Mouse (Mus musculus) lung, postnatal 0 days (tissue): ENCODE data around the gene Cfap43. TPM values are rescaled to one million over a fixed set of nuclear protein-coding genes. Genes with fewer than 3 reads are reported as not detected.

Experiments
- ATAC-seq: fragments of 200-750 bp; cut with Nextera tagmentation; 2 replicates; pipeline ENCODE4 v1.8.0; 2017; ENCODE audit warnings: moderate library complexity
- DNase-seq: peaks from one replicate; pipeline ENCODE4 v3.0.0-alpha.2; 2016; ENCODE audit warnings: low spot score
- H3K27ac ChIP-seq: fragments of 300-500 bp; sonication (generic); 2 replicates; pipeline ENCODE4 v1.5.1; 2014; ENCODE audit warnings: antibody characterized with exemption, mild to moderate bottlenecking, low read length, mixed read lengths
- H3K27me3 ChIP-seq: fragments of 300-500 bp; sonication (generic); replicated peaks from 2 replicates; pipeline ENCODE4 v1.6.1; 2014; ENCODE audit warnings: low read length, mixed read lengths; ENCODE audit not compliant: insufficient read depth
- H3K36me3 ChIP-seq: fragments of 300-500 bp; sonication (generic); 2 replicates; pipeline ENCODE4 v1.6.1; 2014; ENCODE audit warnings: low read length, mixed read lengths; ENCODE audit not compliant: insufficient read depth
- H3K4me1 ChIP-seq: fragments of 300-500 bp; sonication (generic); 2 replicates; pipeline ENCODE4 v1.6.1; 2014; ENCODE audit warnings: antibody characterized with exemption, low read depth, low read length, mixed read lengths; ENCODE audit not compliant: insufficient read depth
- H3K4me2 ChIP-seq: fragments of 300-500 bp; sonication (generic); replicated peaks from 2 replicates; pipeline ENCODE4 v1.6.1; 2014; ENCODE audit warnings: low read depth, mild to moderate bottlenecking, low read length, moderate library complexity, mixed read lengths
- H3K4me3 ChIP-seq: fragments of 300-500 bp; sonication (generic); 2 replicates; pipeline ENCODE4 v1.5.1; 2014; ENCODE audit warnings: low read depth, low read length
- H3K9ac ChIP-seq: fragments of 300-500 bp; sonication (generic); replicated peaks from 2 replicates; pipeline ENCODE4 v1.6.1; 2014; ENCODE audit warnings: low read depth, mild to moderate bottlenecking
- H3K9me3 ChIP-seq: fragments of 300-500 bp; sonication (generic); 2 replicates; pipeline ENCODE4 v1.6.1; 2016; ENCODE audit warnings: low read length, mixed read lengths
- CTCF ChIP-seq: IDR thresholded peaks from 2 replicates; pipeline ENCODE4 v1.5.1; 2016; ENCODE audit warnings: antibody characterized with exemption, mild to moderate bottlenecking
- EP300 ChIP-seq: IDR thresholded peaks from 2 replicates; pipeline ENCODE4 v1.6.1; 2016; ENCODE audit warnings: antibody characterized with exemption, mild to moderate bottlenecking, control low read depth
- WGBS: fragments of 180-500 bp; shearing (Covaris S2); extraction: QIAGEN DNeasy Blood & Tissue Kit; methylation state at CpG from one replicate; pipeline ENCODE4 v1.1.7; 2014; 5-methylcytosine and 5-hydroxymethylcytosine counted together
- microRNA-seq: library from miRNA; unstranded; fragments of <30 nt; microRNA quantifications from one replicate; pipeline ENCODE4, GENCODE M21; 2016
- polyA plus RNA-seq: library from polyadenylated mRNA; unstranded; fragments of >200 nt; fragmentation: Nextera tagmentation; extraction: Ambion mirVana; gene quantifications from 2 replicates; pipeline ENCODE4 v1.2.1, GENCODE M21; 2015

Cfap43 gene
- polyA plus RNA-seq, 1 experiment from 2014 or later = 4.9 TPM

DNA sequence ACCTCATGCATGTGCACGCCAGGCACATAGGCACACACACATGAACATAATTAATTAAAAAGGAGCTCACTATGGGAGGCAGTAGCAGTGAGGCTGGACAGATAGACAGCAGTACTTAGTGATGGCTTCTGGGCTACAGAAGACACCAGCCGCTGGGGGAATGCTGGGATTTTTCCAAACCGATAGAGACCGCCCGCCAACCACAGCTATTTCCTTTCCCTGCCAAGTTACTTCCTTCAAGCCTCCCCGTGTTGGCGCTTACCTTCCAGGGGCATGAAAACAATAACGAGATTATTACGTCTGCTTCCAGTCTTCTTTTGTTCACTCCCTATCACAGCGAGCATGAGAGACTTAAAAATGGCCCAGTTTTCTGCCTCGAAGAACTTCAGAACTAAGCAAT, 222.0 kb downstream of the Cfap43 start:
- Histone ChIP-seq H3K9me3 (no peaks in the 10 kb centered on the region), H3K36me3 (no peaks in the 10 kb centered on the region), H3K4me1 (no peaks in the 10 kb centered on the region), H3K9ac (no peak overlapping the region), H3K27me3 (no peaks in the 10 kb centered on the region), H3K4me3 (no peak overlapping the region), H3K27ac (no peak overlapping the region), H3K4me2 (no peak overlapping the region)
- WGBS = 84% methylated on average over 11 of the region's 11 CpGs
- ATAC-seq (no peak), DNase-seq (no peak)
- TF ChIP-seq CTCF (no peak), EP300 (no peak)

- Histone ChIP-seq H3K9me3 (no peaks in the 10 kb centered on the region), H3K9ac (no peak overlapping the region), H3K27ac (no peak overlapping the region), H3K4me3 (no peak overlapping the region), H3K36me3 (no peaks in the 10 kb centered on the region), H3K4me1 (no peaks in the 10 kb centered on the region), H3K4me2 (no peak overlapping the region), H3K27me3 (no peaks in the 10 kb centered on the region)
- DNase-seq = no peak
- no peak for ATAC-seq
- 91% methylated on average over 8 of the region's 8 CpGs for WGBS
- no peak for TF ChIP-seq EP300
- TF ChIP-seq CTCF = no peak
These were observed 222.7 kb downstream of the Cfap43 start for GRCm38 (mm10) chr19:47696411-47696810.

DNA sequence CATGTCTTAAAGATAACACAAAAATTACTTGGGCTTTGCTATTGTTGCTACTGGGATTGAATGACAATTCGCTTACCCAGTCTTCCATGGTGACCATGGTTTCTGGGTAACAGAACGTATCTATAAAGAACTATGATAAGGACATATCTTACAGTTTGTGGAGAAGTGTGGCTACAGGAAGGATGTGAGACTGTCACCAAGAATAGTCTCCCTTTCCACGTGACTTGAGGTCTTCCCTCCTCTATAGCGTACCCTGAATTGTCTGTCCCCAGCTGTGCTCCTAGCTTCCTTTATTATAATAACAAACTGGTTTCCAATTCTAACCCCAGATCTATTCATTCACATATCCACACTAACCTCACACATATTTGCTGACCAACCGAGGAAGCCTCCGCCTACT, 223.4 kb downstream of the Cfap43 start:
- no peaks in the 10 kb centered on the region for H3K9me3 ChIP-seq
- H3K36me3 ChIP-seq = no peaks in the 10 kb centered on the region
- H3K27me3 ChIP-seq = no peaks in the 10 kb centered on the region
- WGBS = 71% methylated on average over 6 of the region's 6 CpGs
- ATAC-seq = no peak
- no peaks in the 10 kb centered on the region for H3K4me1 ChIP-seq
- TF ChIP-seq CTCF (no peak), EP300 (no peak)
- no peak overlapping the region for H3K27ac ChIP-seq
- DNase-seq = no peak
- no peak overlapping the region for H3K4me3 ChIP-seq
- H3K4me2 ChIP-seq = no peak overlapping the region
- no peak overlapping the region for H3K9ac ChIP-seq

DNA sequence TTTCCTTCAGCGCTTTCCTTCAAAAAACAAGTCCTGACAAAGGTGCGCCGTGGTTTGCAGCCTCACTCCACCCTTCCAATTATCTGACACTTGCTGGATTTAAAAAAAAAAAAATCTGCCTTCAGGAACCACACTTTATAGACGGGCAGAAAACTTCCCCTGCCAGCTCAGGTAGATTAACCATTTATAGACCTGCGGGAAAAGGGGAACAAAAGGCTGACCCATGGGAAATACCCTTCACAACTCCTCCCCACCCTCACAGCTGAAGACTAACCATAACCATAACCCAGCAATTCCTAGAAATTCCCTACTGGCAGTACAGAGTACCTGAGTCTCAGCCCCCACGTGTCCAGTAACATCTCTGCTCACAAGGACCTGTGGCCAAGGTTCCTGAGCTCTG, 227.1 kb downstream of the Cfap43 start, which contains the start of gene Col17a1:
Gene Col17a1, minus strand, starts transcription at position 101 of the 400 bp plus-strand sequence.
- WGBS = 61% methylated on average over 6 of the region's 6 CpGs

DNA sequence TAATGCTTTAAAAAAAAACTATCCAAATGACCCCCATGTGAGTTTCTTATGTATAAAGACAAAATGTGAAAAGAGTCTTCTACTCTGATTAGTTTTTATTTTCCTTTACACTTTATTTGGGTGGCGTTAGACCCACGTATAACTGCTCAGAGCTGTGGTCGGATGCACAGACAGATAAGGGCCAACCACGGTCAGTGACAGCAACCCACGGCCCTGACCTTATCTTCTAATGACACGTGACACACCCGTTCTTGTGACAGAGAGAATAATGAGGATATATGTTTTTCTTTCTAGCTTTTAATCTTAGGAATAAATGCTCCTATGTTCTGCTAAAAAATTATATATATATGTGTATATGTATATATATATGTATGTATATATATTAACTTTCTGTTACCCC, 229.5 kb downstream of the Cfap43 start:
- 71% methylated on average over 7 of the region's 7 CpGs for WGBS
- H3K9me3 ChIP-seq = no peaks in the 10 kb centered on the region
- H3K9ac ChIP-seq = no peak overlapping the region
- H3K36me3 ChIP-seq = no peaks in the 10 kb centered on the region
- no peaks in the 10 kb centered on the region for H3K27me3 ChIP-seq
- DNase-seq (no peak), ATAC-seq (no peak)
- H3K4me3 ChIP-seq = no peak overlapping the region
- H3K4me2 ChIP-seq = no peak overlapping the region
- TF ChIP-seq CTCF (no peak), EP300 (no peak)
- H3K27ac ChIP-seq = no peak overlapping the region
- H3K4me1 ChIP-seq = no peaks in the 10 kb centered on the region

More for the DNA sequence above, 227.1 kb downstream of the Cfap43 start, which contains the start of gene Col17a1:
- H3K4me1 ChIP-seq = no peaks in the 10 kb centered on the region
- H3K4me2 ChIP-seq = no peak within 1 kb of the TSS
- TF ChIP-seq EP300 = no peak
- no peak for TF ChIP-seq CTCF
- DNase-seq = no peak
- H3K9ac ChIP-seq = no peak within 1 kb of the TSS
- no peaks in the 10 kb centered on the region for H3K27me3 ChIP-seq
- no peaks in the 10 kb centered on the region for H3K9me3 ChIP-seq
- H3K27ac ChIP-seq = no peak within 1 kb of the TSS
- H3K36me3 ChIP-seq = no peaks in the 10 kb centered on the region
- H3K4me3 ChIP-seq = no peak within 1 kb of the TSS
- no peak for ATAC-seq

Small RNA genes lying within 50 kb of the gene (microRNA-seq; reads per million reads assigned to microRNA genes)
- gene Gm22240 (not detected), gene Mir8090 (not detected)

Other genes starting within 250 kb of the Cfap43 start
- gene Col17a1, start 227.2 kb downstream of the Cfap43 start, polyA plus RNA-seq = 2.5 and 3.5 TPM in 2 replicates
- gene Sfr1, start 187.6 kb downstream of the Cfap43 start, polyA plus RNA-seq = 166 and 171 TPM in 2 replicates
- 147 and 172 TPM in 2 replicates for gene Gsto1, start 64.3 kb downstream of the Cfap43 start, polyA plus RNA-seq
- 2.1 TPM in 2 replicates for gene Gsto2, start 53.8 kb downstream of the Cfap43 start, polyA plus RNA-seq
- gene Itprip, start within 50 bp of the Cfap43 start, polyA plus RNA-seq = 15.6 and 15.9 TPM in 2 replicates
- 2.0 and 2.6 TPM in 2 replicates for gene Cfap58, start 18.4 kb upstream of the Cfap43 start, polyA plus RNA-seq